ENCODE assay signal across 32 mouse cellular contexts in genomic region chr3:103745001-103745770, GRCm38 (mm10). TPM values are rescaled to one million over a fixed set of nuclear protein-coding genes. Genes with fewer than 3 reads are reported as not detected.
A peak's percentile ranks its signal among the peaks of the same experiment; 100 is the strongest.
DNase-seq lines count a peak whose midpoint lies in the region; ATAC-seq and TF ChIP-seq lines count a peak whose summit lies in the region.
"Had no signal": no experiment of that assay in that cellular context is flagged by ENCODE, and none has a peak within 500 bp of the region (broad histone marks: within the 10 kb centered on the region; RNA-seq: fewer than 3 reads in every experiment).

No protein-coding gene starts in this region.

- WGBS in bone marrow, adult 2 months, result 72% methylated on average over 14 of the region's 14 CpGs
- 93% methylated on average over 14 of the region's 14 CpGs for WGBS in midbrain, embryonic 16.5 days

- TF ChIP-seq CTCF in bone marrow, adult 2 months (IDR thresholded peaks at IDR 0.05; ENCODE audit: control insufficient read depth, insufficient read depth, low read length), result no peak

- peak; percentile 57 for ATAC-seq in megakaryocyte progenitor cell, adult 5-6 weeks (replicated peaks; ENCODE audit: poor library complexity)
- ATAC-seq in midbrain, embryonic 16.5 days, result no peak
- ATAC-seq: forebrain, embryonic 14.5 days; intestine, postnatal 0 days had no signal

- TF ChIP-seq POLR2A in bone marrow, adult 2 months (IDR thresholded peaks at IDR 0.05; ENCODE audit: borderline replicate concordance, control insufficient read depth, low read depth, low read length), result no peak

- no peaks in the 10 kb centered on the region for H3K27me3 ChIP-seq in midbrain, embryonic 16.5 days (ENCODE audit: control insufficient read depth, insufficient read depth, low read depth, low read length)
- H3K27me3 ChIP-seq: heart, embryonic 13.5 days; hindbrain, embryonic 12.5 days; limb, embryonic 15.5 days; liver, embryonic 15.5 days had no signal

- H3K4me1 ChIP-seq in bone marrow, adult 2 months (ENCODE audit: control insufficient read depth, insufficient read depth, low read length), result peaks cover 3% of the 10 kb centered on the region; the same call in 1 of the 2 replicates
- H3K4me1 ChIP-seq in midbrain, embryonic 16.5 days (ENCODE audit: control insufficient read depth, insufficient read depth, low read length), result no peaks in the 10 kb centered on the region
- H3K4me1 ChIP-seq: limb, embryonic 15.5 days had no signal

- no peak overlapping the region for H3K4me2 ChIP-seq in midbrain, embryonic 16.5 days (ENCODE audit: low read length)
- H3K4me2 ChIP-seq: heart, embryonic 13.5 days; hindbrain, embryonic 12.5 days; limb, embryonic 15.5 days; liver, embryonic 15.5 days; midbrain, embryonic 11.5 days had no signal

- DNase-seq in spleen, postnatal 36 days (ENCODE audit: low spot score in 2 of 2), result peak; percentile 45 to 48
- no peak for DNase-seq in spleen, postnatal 10 days (ENCODE audit: low spot score in 2 of 2)
- no peak for DNase-seq in left cerebral cortex, postnatal 36 days (ENCODE audit: low spot score in 2 of 2)
- no peak for DNase-seq in urinary bladder, postnatal 4 days (ENCODE audit: low spot score in 2 of 2)
- DNase-seq: adrenal gland, adult 2 months; cerebellum, adult 2 months; cerebellum, postnatal 36 days; gastrocnemius, postnatal 10 days; heart, adult 18-20 months; heart, postnatal 14 days; kidney, postnatal 4 days; lung, postnatal 4 days; retina, postnatal 1 day; right cerebral cortex, postnatal 25 days had no signal

- no peaks in the 10 kb centered on the region for H3K9me3 ChIP-seq in midbrain, embryonic 16.5 days (replicated peaks; ENCODE audit: control insufficient read depth, low read length, poor library complexity, severe bottlenecking)
- H3K9me3 ChIP-seq: heart, embryonic 13.5 days; hindbrain, embryonic 12.5 days; limb, embryonic 15.5 days; liver, embryonic 15.5 days had no signal

- peak overlapping the region; percentile 80 for H3K27ac ChIP-seq in bone marrow, adult 2 months (ENCODE audit: control insufficient read depth, insufficient read depth, low read depth, low read length, poor library complexity)
- no peak overlapping the region for H3K27ac ChIP-seq in midbrain, embryonic 16.5 days (ENCODE audit: low read length)
- H3K27ac ChIP-seq: heart, embryonic 13.5 days; hindbrain, embryonic 12.5 days; limb, embryonic 15.5 days; liver, embryonic 15.5 days had no signal

- no peak overlapping the region for H3K4me3 ChIP-seq in bone marrow, adult 2 months (replicated peaks; ENCODE audit: control insufficient read depth, low read depth, low read length)
- H3K4me3 ChIP-seq in midbrain, embryonic 16.5 days (ENCODE audit: low read depth, low read length), result no peak overlapping the region
- H3K4me3 ChIP-seq: heart, embryonic 13.5 days; hindbrain, embryonic 12.5 days; limb, embryonic 15.5 days; liver, embryonic 15.5 days had no signal

- peaks cover 36% of the 10 kb centered on the region for H3K36me3 ChIP-seq in midbrain, embryonic 16.5 days (ENCODE audit: control insufficient read depth, insufficient read depth, low read length)

- H3K9ac ChIP-seq in midbrain, embryonic 16.5 days (ENCODE audit: low read depth, low read length), result no peak overlapping the region
- H3K9ac ChIP-seq: heart, embryonic 13.5 days; hindbrain, embryonic 12.5 days; limb, embryonic 15.5 days; liver, embryonic 15.5 days had no signal

- intact Hi-C loops in left cerebral cortex, postnatal 36 days (cut with DNase I), result no loop called here

RNA-seq across cellular contexts. Expression of gene Gm10964, which starts 6.0 kb away (rescaled TPM):
- polyA plus RNA-seq in bone marrow, adult 2 months (2011; ENCODE audit: insufficient read depth, insufficient read length, low replicate concordance, missing spikeins), result not detected in 2 replicates
- total RNA-seq in megakaryocyte progenitor cell, adult 5-6 weeks (2015), result not detected in 2 replicates
- not detected in 2 replicates for total RNA-seq in megakaryocyte progenitor cell, adult 5-6 weeks (2017)
- total RNA-seq in left cerebral cortex, postnatal 36 days (2021), result not detected
- not detected in 2 replicates for polyA plus RNA-seq in midbrain, embryonic 16.5 days (2015; fragmentation: Nextera tagmentation; extraction: Ambion mirVana)
- total RNA-seq: adrenal gland, adult 2 months; ES-E14; gastrocnemius, postnatal 10 days; heart, adult 18-20 months; heart, postnatal 14 days; left cerebral cortex, adult 18-20 months; left cerebral cortex, postnatal 25 days; monocyte, adult 5-6 weeks had no signal
- polyA plus RNA-seq: adrenal gland, adult 2 months; cerebellum, adult 2 months; embryonic facial prominence, embryonic 14.5 days; forebrain, embryonic 14.5 days; heart, embryonic 13.5 days; hindbrain, embryonic 12.5 days; intestine, postnatal 0 days; kidney, embryonic 14.5 days; limb, embryonic 15.5 days; liver, embryonic 15.5 days; lung, embryonic 16.5 days; midbrain, embryonic 11.5 days; thymus, postnatal 0 days had no signal

RNA-seq across cellular contexts. Expression of gene Olfml3, which starts 7.4 kb away (rescaled TPM):
- polyA plus RNA-seq in bone marrow, adult 2 months (2011; ENCODE audit: insufficient read depth, insufficient read length, low replicate concordance, missing spikeins), result 2.3 and 5.1 TPM in 2 replicates
- 0.37 and 0.49 TPM in 2 replicates for total RNA-seq in megakaryocyte progenitor cell, adult 5-6 weeks (2015)
- 0.25 and 0.57 TPM in 2 replicates for total RNA-seq in megakaryocyte progenitor cell, adult 5-6 weeks (2017)
- total RNA-seq in left cerebral cortex, postnatal 36 days (2021), result 10 to 100 TPM; 12.7 to 13.3 TPM
- polyA plus RNA-seq in midbrain, embryonic 16.5 days (2015; fragmentation: Nextera tagmentation; extraction: Ambion mirVana), result 4.6 and 5.3 TPM in 2 replicates

RNA-seq across cellular contexts. Expression of gene Hipk1, which starts 46.2 kb away (rescaled TPM):
- 50.9 and 80.9 TPM in 2 replicates for polyA plus RNA-seq in bone marrow, adult 2 months (2011; ENCODE audit: insufficient read depth, insufficient read length, low replicate concordance, missing spikeins)
- total RNA-seq in megakaryocyte progenitor cell, adult 5-6 weeks (2015), result 141 and 146 TPM in 2 replicates
- total RNA-seq in megakaryocyte progenitor cell, adult 5-6 weeks (2017), result 68.5 and 76.9 TPM in 2 replicates
- 100 to 1,000 TPM; 110 to 129 TPM for total RNA-seq in left cerebral cortex, postnatal 36 days (2021)
- 11.1 and 11.5 TPM in 2 replicates for polyA plus RNA-seq in midbrain, embryonic 16.5 days (2015; fragmentation: Nextera tagmentation; extraction: Ambion mirVana)

Comparison
In these comparisons a context has a peak if more than half of its experiments do, and no peak if none do; other contexts are left out.
1. DNase-seq: peak in spleen, postnatal 36 days (2 of 2); none in spleen, postnatal 10 days (0 of 2), left cerebral cortex, postnatal 36 days (0 of 2) and urinary bladder, postnatal 4 days (0 of 2).
2. RNA of gene Olfml3, which starts 7.4 kb away (total RNA-seq): 12.7 to 13.3 TPM in left cerebral cortex, postnatal 36 days; 0.25 to 0.57 TPM in megakaryocyte progenitor cell, adult 5-6 weeks; every median in the first group is over 4 times any median in the second.